Mouse (Mus musculus) MEL (cell line): ENCODE results near the gene Gemin2. TPM values are rescaled to one million over a fixed set of nuclear protein-coding genes. Genes with fewer than 3 reads are reported as not detected.
"Not testable (repeated sequence)": the region's sequence is repeated elsewhere in the genome, so short reads cannot be mapped to it uniquely, and the experiment has no call there.

Experiments
- DNase-seq: peaks from one replicate; pipeline ENCODE4 v3.0.0; 2011; ENCODE audit warnings: low read depth, low spot score
- H3K27ac ChIP-seq: 2 replicates; pipeline ENCODE4 v1.5.1; 2012; ENCODE audit warnings: low read depth, mild to moderate bottlenecking, control low read depth, low read length, moderate library complexity; ENCODE audit not compliant: control insufficient read depth
- H3K27me3 ChIP-seq, 2 experiments: fragments of 150-350 bp in 1 of 2; sonication (generic) in 1 of 2; 2 replicates each; pipeline ENCODE4 v1.6.1; 2012; ENCODE audit warnings: low read length in 2 of 2, mild to moderate bottlenecking in 2 of 2, improper control_type of control experiment in 1 of 2, moderate library complexity in 1 of 2; ENCODE audit not compliant: insufficient read depth in 2 of 2, control insufficient read depth in 1 of 2
- H3K36me3 ChIP-seq, 2 experiments: 2 replicates each; pipeline ENCODE4 v1.6.1; 2012 to 2014; ENCODE audit warnings: low read length in 2 of 2, improper control_type of control experiment in 1 of 2, inconsistent platforms in 1 of 2, mild to moderate bottlenecking in 1 of 2; ENCODE audit not compliant: insufficient read depth in 2 of 2, control insufficient read depth in 1 of 2
- H3K4me1 ChIP-seq, 2 experiments: fragments of 150-350 bp in 1 of 2; sonication (generic) in 1 of 2; 2 replicates each; pipeline ENCODE4 v1.6.1; 2012; ENCODE audit warnings: low read length in 2 of 2, improper control_type of control experiment in 1 of 2, mild to moderate bottlenecking in 1 of 2; ENCODE audit not compliant: insufficient read depth in 2 of 2, control insufficient read depth in 1 of 2
- H3K4me3 ChIP-seq, 2 experiments: fragments of 150-350 bp in 1 of 2; sonication (generic) in 1 of 2; 2 replicates each; pipeline ENCODE4 v1.5.1; 2012; ENCODE audit warnings: low read depth in 2 of 2, low read length in 2 of 2, mild to moderate bottlenecking in 2 of 2, moderate library complexity in 2 of 2, control low read depth in 1 of 2, improper control_type of control experiment in 1 of 2; ENCODE audit not compliant: control insufficient read depth in 1 of 2, insufficient read depth in 1 of 2
- H3K79me2 ChIP-seq: 2 replicates; pipeline ENCODE4 v1.6.1; 2012; ENCODE audit warnings: mild to moderate bottlenecking, low read length, moderate library complexity; ENCODE audit not compliant: control insufficient read depth, poor library complexity, insufficient read depth
- H3K9ac ChIP-seq: 2 replicates; pipeline ENCODE4 v1.6.1; 2012; ENCODE audit warnings: low read depth, mild to moderate bottlenecking, control low read depth, low read length, moderate library complexity; ENCODE audit not compliant: control insufficient read depth, poor library complexity, severe bottlenecking
- H3K9me3 ChIP-seq: fragments of 150-350 bp; sonication (generic); replicated peaks from 2 replicates; pipeline ENCODE4 v1.6.1; 2012; ENCODE audit warnings: mild to moderate bottlenecking, low read length, improper control_type of control experiment, moderate library complexity; ENCODE audit not compliant: insufficient read depth
- CTCF ChIP-seq, 3 experiments: IDR thresholded peaks in 2 of 3; conservative IDR thresholded peaks in 1 of 3; 2 replicates each; pipeline ENCODE4 v1.5.1; 2011 to 2012; ENCODE audit warnings: low read length in 3 of 3, low read depth in 2 of 3, mild to moderate bottlenecking in 2 of 3, improper control_type of control experiment in 1 of 3, inconsistent platforms in 1 of 3, mixed read lengths in 1 of 3, moderate library complexity in 1 of 3; ENCODE audit not compliant: control insufficient read depth in 1 of 3, insufficient read depth in 1 of 3, poor library complexity in 1 of 3, severe bottlenecking in 1 of 3
- E2F4 ChIP-seq: IDR thresholded peaks from 2 replicates; pipeline ENCODE4 v1.6.1; 2011; ENCODE audit warnings: low read depth, low read length, improper control_type of control experiment, borderline replicate concordance
- ELF1 ChIP-seq: IDR thresholded peaks from 2 replicates; pipeline ENCODE4 v1.6.1; 2014; ENCODE audit warnings: low read depth, mild to moderate bottlenecking, inconsistent platforms, low read length, improper control_type of control experiment, moderate library complexity
- ETS1 ChIP-seq: IDR thresholded peaks from 2 replicates; pipeline ENCODE4 v1.6.1; 2012; ENCODE audit warnings: low read depth, mild to moderate bottlenecking, inconsistent platforms, low read length, improper control_type of control experiment, moderate library complexity
- GABPA ChIP-seq: IDR thresholded peaks from 2 replicates; pipeline ENCODE4 v1.6.1; 2012; ENCODE audit warnings: low read depth, mild to moderate bottlenecking, inconsistent platforms, low read length, improper control_type of control experiment, moderate library complexity
- HCFC1 ChIP-seq: IDR thresholded peaks from 2 replicates; pipeline ENCODE4 v1.6.1; 2012; ENCODE audit warnings: low read depth, mild to moderate bottlenecking, inconsistent platforms, low read length, improper control_type of control experiment, moderate library complexity
- MAFK ChIP-seq: IDR thresholded peaks from 2 replicates; pipeline ENCODE4 v1.6.1; 2011; ENCODE audit warnings: low read depth, mild to moderate bottlenecking, low read length, improper control_type of control experiment, borderline replicate concordance
- MAZ ChIP-seq: IDR thresholded peaks from 2 replicates; pipeline ENCODE4 v1.6.1; 2012; ENCODE audit warnings: low read depth, mild to moderate bottlenecking, inconsistent platforms, low read length, improper control_type of control experiment
- MEF2A ChIP-seq: IDR thresholded peaks from 2 replicates; pipeline ENCODE4 v1.6.1; 2014; ENCODE audit warnings: low read depth, mild to moderate bottlenecking, inconsistent platforms, low read length, improper control_type of control experiment; ENCODE audit not compliant: poor library complexity, insufficient replicate concordance, severe bottlenecking; ENCODE audit errors: extremely low read depth
- MXI1 ChIP-seq: IDR thresholded peaks from 2 replicates; pipeline ENCODE4 v1.6.1; 2011; ENCODE audit warnings: mild to moderate bottlenecking, low read depth, low read length, improper control_type of control experiment
- MYB ChIP-seq: IDR thresholded peaks from 2 replicates; pipeline ENCODE4 v1.6.1; 2011; ENCODE audit warnings: mild to moderate bottlenecking, low read depth, low read length, improper control_type of control experiment
- POLR2A ChIP-seq, 2 experiments: IDR thresholded peaks; 2 replicates each; pipeline ENCODE4 v1.6.1; 2011 to 2012; ENCODE audit warnings: low read length in 2 of 2, mild to moderate bottlenecking in 2 of 2, control low read depth in 1 of 2, improper control_type of control experiment in 1 of 2, low read depth in 1 of 2, moderate library complexity in 1 of 2; ENCODE audit not compliant: control insufficient read depth in 1 of 2, insufficient read depth in 1 of 2, poor library complexity in 1 of 2
- POLR2AphosphoS2 ChIP-seq: IDR thresholded peaks from 2 replicates; pipeline ENCODE4 v1.6.1; 2011; ENCODE audit warnings: low read length, improper control_type of control experiment
- RAD21 ChIP-seq: IDR thresholded peaks from 2 replicates; pipeline ENCODE4 v1.6.1; 2011; ENCODE audit warnings: mild to moderate bottlenecking, low read depth, low read length, improper control_type of control experiment
- TBP ChIP-seq: IDR thresholded peaks from 2 replicates; pipeline ENCODE4 v1.8.0; 2011; ENCODE audit warnings: low read depth, low read length, improper control_type of control experiment
- TCF12 ChIP-seq: IDR thresholded peaks from 2 replicates; pipeline ENCODE4 v1.6.1; 2014; ENCODE audit warnings: low read depth, mild to moderate bottlenecking, inconsistent platforms, low read length, improper control_type of control experiment, moderate library complexity
- UBTF ChIP-seq: IDR thresholded peaks from 2 replicates; pipeline ENCODE4 v1.6.1; 2012; ENCODE audit warnings: low read depth, mild to moderate bottlenecking, inconsistent platforms, low read length, improper control_type of control experiment, moderate library complexity, borderline replicate concordance; ENCODE audit not compliant: insufficient read depth
- USF1 ChIP-seq: IDR thresholded peaks from 2 replicates; pipeline ENCODE4 v1.6.1; 2014; ENCODE audit warnings: low read depth, mild to moderate bottlenecking, inconsistent platforms, low read length, improper control_type of control experiment, moderate library complexity
- ZMIZ1 ChIP-seq: IDR thresholded peaks from 2 replicates; pipeline ENCODE4 v1.6.1; 2012; ENCODE audit warnings: low read depth, mild to moderate bottlenecking, inconsistent platforms, low read length, improper control_type of control experiment, moderate library complexity
- ZNF384 ChIP-seq: IDR thresholded peaks from 2 replicates; pipeline ENCODE4 v1.6.1; 2012; ENCODE audit warnings: low read depth, mild to moderate bottlenecking, inconsistent platforms, low read length, improper control_type of control experiment
- polyA plus RNA-seq, 2 experiments: library from polyadenylated mRNA; stranded (reverse) in 1 of 2; unstranded in 1 of 2; fragments of >175 nt in 1 of 2; fragments of >200 nt in 1 of 2; gene quantifications; 2 replicates each; pipeline versions ENCODE4 v1.2.1 to v1.2.4; 2012; ENCODE audit warnings: low replicate concordance in 2 of 2, low read depth in 1 of 2; ENCODE audit not compliant: insufficient read length in 2 of 2, insufficient read depth in 1 of 2, missing spikeins in 1 of 2
- total RNA-seq: library from RNA; depleted of rRNA; stranded (reverse); fragments of 300-350 nt; gene quantifications from 2 replicates; pipeline ENCODE4 v1.2.3, GENCODE M21; 2012

Gene Gemin2
- total and polyA plus RNA-seq, 3 experiments, result 17.7 to 19.5 TPM; not detected in 1

DNA sequence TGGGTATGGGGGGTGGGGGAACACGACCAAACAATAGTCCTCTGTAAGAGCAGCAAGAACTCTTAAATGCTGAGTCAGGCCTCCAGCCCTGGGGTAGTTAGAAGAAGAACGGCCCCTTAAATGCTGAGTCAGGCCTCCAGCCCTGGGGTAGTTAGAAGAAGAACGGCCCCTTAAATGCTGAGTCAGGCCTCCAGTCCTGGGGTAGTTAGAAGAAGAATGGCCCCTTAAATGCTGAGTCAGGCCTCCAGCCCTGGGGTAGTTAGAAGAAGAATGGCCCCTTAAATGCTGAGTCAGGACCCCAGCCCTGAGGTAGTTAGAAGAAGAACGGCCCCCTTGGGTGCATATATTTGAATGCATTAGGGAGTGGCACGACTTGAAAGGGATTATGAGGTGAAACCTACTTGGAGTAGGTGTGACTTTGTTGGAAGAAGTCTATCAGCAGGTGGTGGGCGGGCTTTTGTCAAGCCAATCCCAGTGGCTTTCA, 32.0 kb upstream of the Gemin2 start:
- not testable (repeated sequence) for H3K27ac ChIP-seq, H3K4me1 ChIP-seq, H3K27me3 ChIP-seq, H3K79me2 ChIP-seq, H3K36me3 ChIP-seq, H3K9me3 ChIP-seq, H3K9ac ChIP-seq, H3K4me3 ChIP-seq
- DNase-seq, result peak; percentile 41
- peak; percentile 87; the same call in 1 of the 2 replicates for TF ChIP-seq MAFK

DNA sequence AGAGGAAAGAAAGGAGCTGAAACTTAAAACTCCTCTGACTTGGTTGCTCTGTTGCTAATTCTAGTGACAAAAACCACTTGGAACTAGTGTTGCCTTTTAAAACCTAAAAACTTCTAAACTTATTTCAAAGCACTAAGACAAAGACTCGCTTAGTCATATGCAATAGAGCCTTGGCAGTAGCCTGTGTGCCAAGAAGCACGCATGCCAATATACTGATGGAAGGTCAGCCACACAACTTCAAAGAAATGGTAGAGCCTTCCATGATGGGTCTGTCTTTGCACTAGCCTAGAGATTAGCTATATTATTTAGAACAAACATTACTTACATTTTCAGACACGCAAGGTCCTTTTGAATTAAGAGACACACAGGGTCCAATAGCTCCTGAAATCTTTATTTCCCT, 27.4 kb upstream of the Gemin2 start:
- peaks cover 4 to 9% of the 10 kb centered on the region in 2 experiments; a peak in 3 of 4 replicates for H3K36me3 ChIP-seq

DNA sequence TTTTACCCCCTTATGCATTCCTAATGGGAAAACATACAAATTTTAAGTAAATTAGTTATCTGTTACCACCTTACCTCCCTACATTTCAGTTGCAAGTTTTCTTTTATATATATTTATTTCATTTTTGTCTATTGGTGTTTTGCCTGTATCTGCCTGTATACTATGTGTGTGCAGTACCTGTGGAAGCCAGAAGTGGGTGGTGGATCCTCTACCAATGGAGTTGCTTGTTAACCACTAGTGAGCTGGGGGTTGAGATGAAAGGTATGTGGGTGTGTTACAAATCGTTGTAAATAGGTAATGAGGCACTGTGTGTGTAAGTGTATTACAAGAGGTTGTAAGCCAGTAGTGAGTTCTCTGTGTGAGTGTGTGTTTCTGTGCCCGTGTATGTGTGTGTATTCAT, 2.7 kb upstream of the Gemin2 start:
- peaks cover 0 to 11% of the 10 kb centered on the region in 2 experiments; a peak in 3 of 4 replicates for H3K36me3 ChIP-seq

More for the DNA sequence above, 27.4 kb upstream of the Gemin2 start:
- H3K4me3 ChIP-seq, result no peak overlapping the region
- no peak overlapping the region for H3K9ac ChIP-seq
- H3K9me3 ChIP-seq, result no peaks in the 10 kb centered on the region
- TF ChIP-seq TBP (no peak), TCF12 (no peak), USF1 (no peak), ZMIZ1 (no peak), HCFC1 (no peak), MXI1 (no peak), RAD21 (no peak), MAZ (no peak), E2F4 (no peak), POLR2A (IDR thresholded peaks at IDR 0.05; ENCODE audit: control insufficient read depth in 1 of 2, insufficient read depth in 1 of 2, low read depth in 1 of 2, low read length in 2 of 2, poor library complexity in 1 of 2) (no peak), POLR2AphosphoS2 (no peak), GABPA (no peak)
- H3K27me3 ChIP-seq, result no peaks in the 10 kb centered on the region
- no peak for DNase-seq
- H3K4me1 ChIP-seq, result peaks cover 0 to 5% of the 10 kb centered on the region in 2 experiments; a peak in 1 of 4 replicates
- H3K79me2 ChIP-seq, result no peaks in the 10 kb centered on the region
- no peak overlapping the region for H3K27ac ChIP-seq

More for the DNA sequence above, 2.7 kb upstream of the Gemin2 start:
- H3K4me1 ChIP-seq, result peaks cover 3 to 5% of the 10 kb centered on the region in 2 experiments; a peak in 3 of 4 replicates
- TF ChIP-seq MYB, result no peak
- no peak for TF ChIP-seq UBTF
- no peak for TF ChIP-seq MEF2A
- TF ChIP-seq ELF1, result no peak
- peak in 1 of 3 experiments; percentile 13; a peak in 1 of 6 replicates for TF ChIP-seq CTCF (IDR thresholded peaks at IDR 0.05 in 2 of 3, conservative IDR thresholded peaks at IDR 0.05 in 1 of 3; ENCODE audit: control insufficient read depth in 1 of 3, insufficient read depth in 1 of 3, low read depth in 2 of 3, low read length in 3 of 3, poor library complexity in 1 of 3, severe bottlenecking in 1 of 3)
- no peak for TF ChIP-seq ZNF384
- TF ChIP-seq ETS1, result no peak
- peak; percentile 60 for DNase-seq
- H3K79me2 ChIP-seq, result peaks cover 8% of the 10 kb centered on the region
- H3K27ac ChIP-seq, result no peak overlapping the region
- H3K9ac ChIP-seq, result no peak overlapping the region
- no peaks in the 10 kb centered on the region for H3K9me3 ChIP-seq
- no peak overlapping the region for H3K4me3 ChIP-seq
- no peaks in the 10 kb centered on the region for H3K27me3 ChIP-seq
